Mouse (Mus musculus): ENCODE data around the gene Otud3.

- TF ChIP-seq POLR2A (IDR thresholded peaks at IDR 0.05; ENCODE audit: borderline replicate concordance, insufficient read depth, low read length) (peak; percentile 83), CTCF (IDR thresholded peaks at IDR 0.05; ENCODE audit: borderline replicate concordance, insufficient read depth, low read depth, low read length) (peak; percentile 81)
Observed at GRCm38 (mm10) chr4:138913797-138914196, at the start of gene Otud3.

Data from cerebellum, adult 2 months (tissue).